Mouse (Mus musculus): ENCODE measurements around the gene Efna4.

DNA sequence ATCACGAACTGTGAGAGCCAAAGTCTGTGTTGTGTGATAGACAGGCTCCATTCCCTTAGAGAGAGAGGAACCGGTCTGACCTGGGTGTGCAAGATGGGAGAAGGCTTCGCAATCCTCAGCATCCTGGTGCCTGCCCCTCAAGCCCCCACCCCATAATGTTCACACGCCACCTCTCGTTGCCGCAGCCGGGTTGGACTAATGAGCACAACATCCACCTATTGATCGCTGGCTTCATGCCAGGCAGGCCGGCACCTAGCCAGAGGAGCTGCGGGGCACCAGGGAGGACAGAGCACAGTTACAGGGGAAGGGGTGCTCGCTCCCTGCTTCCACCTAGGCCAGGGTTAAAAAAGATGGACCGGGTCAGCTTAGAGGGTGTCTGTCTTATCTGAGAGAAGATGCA, 5.4 kb downstream of the Efna4 start:
- TF ChIP-seq CTCF (IDR thresholded peaks at IDR 0.05; ENCODE audit: borderline replicate concordance, control insufficient read depth, extremely low read depth, insufficient read depth, low read length, poor library complexity) = no peak
- no peak for TF ChIP-seq POLR2A (IDR thresholded peaks at IDR 0.05; ENCODE audit: control insufficient read depth, extremely low read depth, insufficient read depth, low read length, poor library complexity)

All from thymus, adult 2 months (tissue).